ENCODE assay signal across 27 mouse cellular contexts in the genomic region with DNA sequence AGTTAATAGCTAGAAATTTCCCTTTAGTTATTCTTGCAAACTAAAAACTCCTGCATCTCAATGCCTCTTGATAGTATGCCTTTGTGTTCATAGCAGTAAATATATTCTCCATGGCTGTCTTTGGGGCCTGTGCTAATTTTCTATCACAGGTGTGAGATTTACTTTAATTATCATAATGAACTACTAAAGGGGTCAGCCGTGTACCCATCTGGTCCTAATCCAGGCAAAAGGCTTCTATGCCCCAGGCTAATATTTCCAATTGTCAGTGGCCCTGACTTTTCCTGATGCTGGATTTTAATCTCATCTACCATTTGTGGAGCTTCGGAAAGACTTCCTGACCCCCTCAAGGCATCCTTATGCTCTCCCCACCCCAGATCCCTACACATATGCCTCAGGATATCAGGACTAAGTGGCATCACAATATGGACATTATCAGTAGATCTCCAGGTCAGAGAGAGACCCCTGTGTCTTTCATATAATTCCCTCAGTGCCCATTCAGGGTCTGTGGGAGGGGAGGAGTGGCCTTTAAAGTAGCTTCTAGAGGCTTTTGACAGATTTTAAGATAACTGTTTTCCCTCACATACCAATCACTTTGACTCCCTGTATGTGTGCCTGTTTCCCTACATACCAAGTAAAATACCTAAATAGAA. TPM values are rescaled to one million over a fixed set of nuclear protein-coding genes. Genes with fewer than 3 reads are reported as not detected.
DNase-seq lines count a peak whose midpoint lies in the region; ATAC-seq lines count a peak whose summit lies in the region.
"Had no signal": no experiment of that assay in that cellular context is flagged by ENCODE, and none has a peak within 500 bp of the region (broad histone marks: within the 10 kb centered on the region; RNA-seq: fewer than 3 reads in every experiment).

No protein-coding gene starts in this region.

- H3K27ac ChIP-seq in hindbrain, embryonic 11.5 days (ENCODE audit: low read depth, low read length), result no peak overlapping the region
- no peak overlapping the region for H3K27ac ChIP-seq in hindbrain, embryonic 14.5 days
- H3K27ac ChIP-seq in midbrain, embryonic 12.5 days (replicated peaks), result no peak overlapping the region
- H3K27ac ChIP-seq in midbrain, embryonic 10.5 days (replicated peaks), result no peak overlapping the region
- H3K27ac ChIP-seq in neural tube, embryonic 11.5 days (ENCODE audit: low read depth, low read length), result no peak overlapping the region
- H3K27ac ChIP-seq: forebrain, embryonic 10.5 days; forebrain, embryonic 13.5 days; heart, embryonic 15.5 days; hindbrain, embryonic 10.5 days; hindbrain, postnatal 0 days had no signal

- DNase-seq in hindbrain, embryonic 11.5 days (ENCODE audit: low spot score), result no peak
- no peak for DNase-seq in hindbrain, embryonic 14.5 days (ENCODE audit: low spot score)
- DNase-seq in midbrain, embryonic 10.5 days (ENCODE audit: low spot score), result no peak
- no peak for DNase-seq in neural tube, embryonic 11.5 days (ENCODE audit: low spot score)
- no peak for DNase-seq in neural tube, embryonic 10.5 days (ENCODE audit: extremely low spot score, low spot score)
- DNase-seq: adrenal gland, postnatal 10 days; adrenal gland, postnatal 36 days; B cell, adult 2 months; cerebellum, adult 18-20 months; cerebellum, adult 9-10 months; cerebellum, postnatal 14 days; gastrocnemius, postnatal 10 days; gastrocnemius, postnatal 36 days; heart, postnatal 10 days; heart, postnatal 36 days had no signal

- no peaks in the 10 kb centered on the region for H3K27me3 ChIP-seq in hindbrain, embryonic 11.5 days (ENCODE audit: control insufficient read depth, insufficient read depth, low read length)
- H3K27me3 ChIP-seq in hindbrain, embryonic 14.5 days (ENCODE audit: control insufficient read depth, insufficient read depth, low read length), result no peaks in the 10 kb centered on the region
- no peaks in the 10 kb centered on the region for H3K27me3 ChIP-seq in midbrain, embryonic 12.5 days
- no peaks in the 10 kb centered on the region for H3K27me3 ChIP-seq in midbrain, embryonic 10.5 days (ENCODE audit: low read depth, poor library complexity, severe bottlenecking)
- no peaks in the 10 kb centered on the region for H3K27me3 ChIP-seq in neural tube, embryonic 11.5 days (ENCODE audit: control insufficient read depth, insufficient read depth, low read length)
- H3K27me3 ChIP-seq: CH12.LX; forebrain, embryonic 13.5 days; heart, embryonic 12.5 days; heart, embryonic 15.5 days; Patski had no signal

- H3K4me2 ChIP-seq in hindbrain, embryonic 11.5 days (replicated peaks; ENCODE audit: low read depth, low read length), result no peak overlapping the region
- H3K4me2 ChIP-seq in hindbrain, embryonic 14.5 days (replicated peaks), result no peak overlapping the region
- no peak overlapping the region for H3K4me2 ChIP-seq in midbrain, embryonic 12.5 days (replicated peaks)
- H3K4me2 ChIP-seq in neural tube, embryonic 11.5 days (ENCODE audit: low read depth), result no peak overlapping the region
- H3K4me2 ChIP-seq: forebrain, embryonic 13.5 days; heart, embryonic 12.5 days; heart, embryonic 15.5 days had no signal

- ATAC-seq in hindbrain, embryonic 11.5 days (ENCODE audit: low FRiP score), result peak; percentile 60
- ATAC-seq in hindbrain, embryonic 14.5 days (ENCODE audit: low FRiP score), result no peak
- peak; percentile 39; the same call in 1 of the 2 replicates for ATAC-seq in midbrain, embryonic 12.5 days (ENCODE audit: low FRiP score, low read depth)
- ATAC-seq in neural tube, embryonic 11.5 days (ENCODE audit: insufficient read depth, low FRiP score, low TSS enrichment), result peak; percentile 35; the same call in 1 of the 2 replicates
- ATAC-seq: forebrain, embryonic 13.5 days; forebrain, embryonic 16.5 days; hindbrain, postnatal 0 days; inflammation-experienced regulatory T-cells, adult 6 months; Patski had no signal

- no peaks in the 10 kb centered on the region for H3K4me1 ChIP-seq in hindbrain, embryonic 11.5 days (replicated peaks; ENCODE audit: control insufficient read depth, insufficient read depth, low read length)
- no peaks in the 10 kb centered on the region for H3K4me1 ChIP-seq in hindbrain, embryonic 14.5 days (replicated peaks; ENCODE audit: control insufficient read depth, insufficient read depth, low read length)
- no peaks in the 10 kb centered on the region for H3K4me1 ChIP-seq in midbrain, embryonic 12.5 days
- no peaks in the 10 kb centered on the region for H3K4me1 ChIP-seq in midbrain, embryonic 10.5 days
- H3K4me1 ChIP-seq in neural tube, embryonic 11.5 days (ENCODE audit: control insufficient read depth, insufficient read depth, low read length), result no peaks in the 10 kb centered on the region
- H3K4me1 ChIP-seq: forebrain, embryonic 10.5 days; forebrain, embryonic 13.5 days; heart, embryonic 12.5 days; heart, embryonic 15.5 days; hindbrain, embryonic 10.5 days had no signal

- H3K9ac ChIP-seq in hindbrain, embryonic 11.5 days (ENCODE audit: low read depth, low read length), result no peak overlapping the region
- no peak overlapping the region for H3K9ac ChIP-seq in hindbrain, embryonic 14.5 days
- H3K9ac ChIP-seq in midbrain, embryonic 12.5 days (replicated peaks), result no peak overlapping the region
- H3K9ac ChIP-seq in neural tube, embryonic 11.5 days (ENCODE audit: low read length), result no peak overlapping the region
- H3K9ac ChIP-seq: forebrain, embryonic 13.5 days; heart, embryonic 12.5 days; heart, embryonic 15.5 days had no signal

- no peaks in the 10 kb centered on the region for H3K9me3 ChIP-seq in hindbrain, embryonic 11.5 days (ENCODE audit: control insufficient read depth, low read length)
- H3K9me3 ChIP-seq in hindbrain, embryonic 14.5 days (ENCODE audit: control insufficient read depth, low read length), result no peaks in the 10 kb centered on the region
- no peaks in the 10 kb centered on the region for H3K9me3 ChIP-seq in midbrain, embryonic 12.5 days
- no peaks in the 10 kb centered on the region for H3K9me3 ChIP-seq in midbrain, embryonic 10.5 days (replicated peaks)
- no peaks in the 10 kb centered on the region for H3K9me3 ChIP-seq in neural tube, embryonic 11.5 days (ENCODE audit: control insufficient read depth, low read length)
- H3K9me3 ChIP-seq: forebrain, embryonic 10.5 days; forebrain, embryonic 13.5 days; G1E; heart, embryonic 12.5 days; heart, embryonic 15.5 days; hindbrain, embryonic 10.5 days had no signal

- 81% methylated on average over 2 of the region's 2 CpGs for WGBS in hindbrain, embryonic 11.5 days
- 56% methylated on average over 2 of the region's 2 CpGs for WGBS in hindbrain, embryonic 14.5 days
- WGBS in midbrain, embryonic 12.5 days, result 70% methylated on average over 2 of the region's 2 CpGs
- 83% methylated on average over 2 of the region's 2 CpGs for WGBS in midbrain, embryonic 10.5 days
- WGBS in neural tube, embryonic 11.5 days, result 61% methylated on average over 2 of the region's 2 CpGs

- H3K36me3 ChIP-seq in hindbrain, embryonic 11.5 days (ENCODE audit: control insufficient read depth, insufficient read depth, low read length), result peaks cover 6% of the 10 kb centered on the region; the same call in 1 of the 2 replicates
- H3K36me3 ChIP-seq in hindbrain, embryonic 14.5 days (replicated peaks; ENCODE audit: control insufficient read depth, insufficient read depth), result peaks cover 65% of the 10 kb centered on the region
- peaks cover 68% of the 10 kb centered on the region for H3K36me3 ChIP-seq in midbrain, embryonic 12.5 days
- peaks cover 86% of the 10 kb centered on the region for H3K36me3 ChIP-seq in midbrain, embryonic 10.5 days
- H3K36me3 ChIP-seq in neural tube, embryonic 11.5 days (ENCODE audit: control insufficient read depth, insufficient read depth, low read length), result no peaks in the 10 kb centered on the region

- no peak overlapping the region for H3K4me3 ChIP-seq in hindbrain, embryonic 11.5 days (ENCODE audit: low read depth, low read length)
- H3K4me3 ChIP-seq in hindbrain, embryonic 14.5 days (replicated peaks; ENCODE audit: low read length), result no peak overlapping the region
- H3K4me3 ChIP-seq in midbrain, embryonic 12.5 days, result no peak overlapping the region
- no peak overlapping the region for H3K4me3 ChIP-seq in midbrain, embryonic 10.5 days
- H3K4me3 ChIP-seq in neural tube, embryonic 11.5 days (ENCODE audit: low read depth, low read length), result no peak overlapping the region
- H3K4me3 ChIP-seq: forebrain, embryonic 10.5 days; forebrain, embryonic 13.5 days; heart, embryonic 12.5 days; heart, embryonic 15.5 days; hindbrain, embryonic 10.5 days had no signal

RNA-seq across cellular contexts. Expression of gene Gtf2b, which starts 21.7 kb away (rescaled TPM):
- 107 and 108 TPM in 2 replicates for polyA plus RNA-seq in hindbrain, embryonic 11.5 days (2014; fragmentation: Nextera tagmentation; extraction: Ambion mirVana)
- 72.1 and 76.5 TPM in 2 replicates for polyA plus RNA-seq in hindbrain, embryonic 14.5 days (2014; fragmentation: Nextera tagmentation; extraction: Ambion mirVana)
- 91.8 and 95.1 TPM in 2 replicates for polyA plus RNA-seq in midbrain, embryonic 12.5 days (2016; fragmentation: Nextera tagmentation; extraction: Ambion mirVana)
- 86.7 and 87.0 TPM in 2 replicates for polyA plus RNA-seq in midbrain, embryonic 10.5 days (2016; fragmentation: Nextera tagmentation; extraction: Ambion mirVana)
- polyA plus RNA-seq in neural tube, embryonic 11.5 days (2014; fragmentation: Nextera tagmentation; extraction: Ambion mirVana), result 97.7 and 98.1 TPM in 2 replicates
